Mouse (Mus musculus): ENCODE data around the gene Rbp3.

Rbp3 gene

DNA sequence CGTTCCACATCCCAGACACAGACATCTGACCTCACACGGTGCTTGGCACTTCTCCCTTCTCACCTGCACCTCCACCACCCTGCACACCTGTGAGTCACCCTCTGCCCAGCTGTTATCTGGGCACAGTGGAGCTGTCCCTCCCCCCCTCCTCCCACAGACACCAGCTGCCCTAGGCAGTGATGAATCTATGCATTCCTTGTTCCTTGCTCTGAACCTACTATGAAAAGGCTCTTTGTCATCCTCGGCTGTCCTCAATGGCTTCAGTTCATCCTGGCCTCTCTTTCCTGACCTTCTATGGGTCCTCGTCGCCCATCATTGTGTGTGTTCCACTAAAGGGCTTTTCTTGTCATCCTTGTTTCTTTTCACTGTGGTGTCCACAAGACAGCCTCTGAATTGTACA lies 20.9 kb downstream of the Rbp3 start:
- DNase-seq (ENCODE audit: low read depth, low spot score) = no peak

DNA sequence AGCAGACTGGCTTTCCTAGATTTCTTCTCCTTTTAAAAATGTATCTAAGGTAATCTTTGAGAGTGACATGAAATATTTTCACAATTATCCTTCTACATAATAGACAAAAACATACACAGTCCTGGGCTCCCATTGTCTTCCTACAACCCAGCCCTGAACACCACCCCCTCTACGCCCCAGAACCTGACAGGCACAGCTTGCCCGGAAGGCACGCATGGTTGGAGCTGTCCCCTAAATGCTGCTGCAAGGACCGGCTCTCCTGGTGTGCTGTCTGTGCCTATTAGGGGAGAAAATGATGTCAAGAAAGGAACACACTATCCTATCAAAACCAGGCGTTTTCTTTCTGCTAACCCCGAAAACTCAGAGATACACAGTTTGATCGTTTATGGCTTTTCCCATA lies 23.9 kb downstream of the Rbp3 start:
- no peak for DNase-seq (ENCODE audit: low read depth, low spot score)

DNA sequence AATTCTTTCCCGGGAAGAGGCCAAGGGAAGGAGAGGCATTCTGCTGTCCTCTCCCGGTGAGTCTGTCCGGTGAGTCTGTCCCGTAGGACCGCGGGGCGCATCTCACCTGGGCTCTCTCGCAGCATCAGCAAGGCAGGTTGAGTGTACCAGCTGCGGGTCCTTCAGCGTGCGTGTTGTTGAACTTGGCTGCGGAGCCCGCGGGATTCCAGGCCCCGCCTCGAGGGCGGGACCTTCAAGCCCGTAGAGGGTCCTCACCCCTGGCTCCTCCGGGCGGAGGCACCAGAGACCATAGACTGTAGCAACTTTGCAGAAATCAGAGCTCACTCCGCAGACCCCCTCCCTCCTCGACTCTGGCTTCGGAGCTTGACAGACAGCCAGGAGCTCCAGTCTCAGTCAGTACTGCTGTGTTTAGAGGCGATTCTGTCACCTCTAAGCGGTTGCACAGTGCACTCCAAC lies 24.8 kb downstream of the Rbp3 start, which contains the start of gene Zfp488:
Gene Zfp488, minus strand, starts transcription at position 161 of the 456 bp plus-strand sequence.
- no peak for DNase-seq (ENCODE audit: low read depth, low spot score)

DNA sequence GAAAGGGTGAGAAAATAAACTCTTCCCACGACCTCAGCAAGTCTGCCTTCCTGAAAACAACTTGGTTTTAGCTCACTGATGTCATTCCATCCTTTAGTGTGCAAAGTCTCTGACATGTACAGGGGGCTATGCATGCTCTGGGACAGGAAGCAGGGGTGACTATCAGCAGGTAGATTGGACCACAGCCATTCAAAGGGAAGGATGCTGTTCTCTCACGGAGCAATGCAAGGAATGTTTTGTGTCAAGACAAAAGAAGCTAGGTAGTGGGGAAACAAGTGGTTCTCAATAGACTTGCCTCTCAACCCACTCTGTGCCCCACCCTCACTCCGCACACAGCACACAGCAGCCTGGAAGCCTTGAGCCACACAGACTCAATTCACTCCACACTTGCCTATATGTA lies 35.4 kb downstream of the Rbp3 start:
- DNase-seq (ENCODE audit: low read depth, low spot score) = no peak

DNA sequence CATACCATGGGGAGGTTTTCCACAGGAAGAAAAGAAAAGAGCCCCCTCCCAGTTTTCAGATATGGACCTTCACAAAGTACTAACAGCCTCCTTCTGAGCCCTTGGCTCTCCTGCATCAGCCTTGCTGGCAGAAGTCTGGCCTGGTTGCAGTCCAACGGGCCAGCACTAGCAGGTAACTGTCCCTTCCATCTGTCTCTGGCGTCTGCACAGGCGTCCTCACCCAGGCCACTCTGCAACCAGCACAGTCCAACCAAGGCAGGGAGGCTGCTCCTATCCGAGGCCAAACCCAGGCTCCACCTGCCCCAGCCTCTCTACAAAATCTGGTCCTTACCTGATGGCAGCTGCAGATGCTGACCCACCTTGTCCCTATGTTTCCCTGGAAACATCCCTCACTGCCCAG lies 38.2 kb downstream of the Rbp3 start:
- no peak for DNase-seq (ENCODE audit: low read depth, low spot score)

DNA sequence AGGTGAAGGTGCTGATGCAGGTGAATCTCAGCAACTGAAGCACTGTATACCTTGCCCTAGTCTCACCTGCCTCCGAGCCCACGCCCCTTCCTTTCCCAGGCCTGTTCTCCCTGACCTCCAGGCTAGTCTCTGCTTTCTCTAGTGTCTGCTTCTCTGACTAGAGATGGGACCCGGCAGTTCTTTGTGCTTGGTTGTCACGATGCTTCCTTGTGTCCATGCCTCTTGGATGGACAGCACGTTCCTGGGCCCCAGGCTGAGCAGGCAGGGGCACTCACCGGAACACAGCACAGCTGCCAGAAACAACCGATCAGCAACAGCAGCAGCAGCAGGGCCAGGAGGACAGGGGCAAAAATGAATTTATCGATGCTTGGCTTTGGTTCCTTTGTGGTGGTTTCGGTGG lies 39.2 kb downstream of the Rbp3 start:
- no peak for DNase-seq (ENCODE audit: low read depth, low spot score)

DNA sequence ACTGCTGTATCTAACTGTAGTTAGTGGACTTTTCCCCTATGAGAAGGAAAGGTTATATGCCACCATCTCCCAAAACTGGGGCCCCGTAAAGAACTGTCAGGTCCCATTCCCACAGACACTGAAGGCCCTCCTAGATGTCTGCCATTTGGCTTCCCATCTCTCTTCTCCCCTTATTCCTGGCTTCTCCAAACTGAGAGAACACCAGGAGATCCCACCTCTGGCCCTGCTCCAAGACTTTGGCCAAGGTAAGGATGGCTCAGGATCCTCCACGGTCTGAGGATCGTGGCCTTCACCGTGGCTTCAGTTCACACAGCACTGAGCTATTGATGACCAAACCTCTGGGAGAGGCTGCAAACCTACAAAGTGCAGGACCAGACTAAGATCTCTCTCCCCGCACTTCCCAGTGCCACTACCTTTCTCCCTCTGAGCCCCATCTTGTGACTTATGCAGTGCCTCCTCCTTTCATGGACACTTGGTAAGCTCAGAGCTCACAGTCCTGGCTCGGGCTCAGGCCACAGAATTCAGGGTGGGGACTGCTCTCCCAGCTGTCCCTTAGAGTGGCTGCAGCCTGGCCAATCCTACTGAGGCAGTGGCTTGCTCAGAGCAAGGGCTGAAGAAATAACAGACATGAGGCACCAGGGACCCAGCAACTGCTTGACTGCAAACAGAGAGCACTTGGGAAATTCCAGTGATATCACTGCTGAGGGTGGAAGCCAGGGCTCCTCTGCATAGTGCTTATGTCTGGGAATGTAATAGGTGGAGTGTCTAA lies 39.9 kb downstream of the Rbp3 start:
- DNase-seq (ENCODE audit: low read depth, low spot score) = no peak

DNA sequence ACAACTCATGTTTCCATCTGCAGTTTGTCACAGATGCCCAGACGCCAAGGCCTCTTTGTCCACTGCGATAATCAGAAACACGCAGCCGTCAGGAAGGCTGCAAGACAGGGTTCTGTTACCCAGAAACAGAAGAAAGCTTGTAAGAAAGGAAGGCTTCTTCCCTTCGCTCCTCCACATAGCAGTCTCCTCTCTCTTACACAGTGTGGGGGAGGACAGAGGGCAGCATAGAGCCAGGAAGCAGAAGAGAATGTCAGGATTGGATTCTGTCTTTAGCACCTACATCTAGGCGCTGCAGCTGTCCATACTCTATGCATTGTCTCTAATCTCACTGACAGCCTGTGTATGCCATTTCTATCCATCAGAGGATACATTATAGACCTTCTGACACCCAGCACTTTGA lies 43.6 kb downstream of the Rbp3 start:
- no peak for DNase-seq (ENCODE audit: low read depth, low spot score)

DNA sequence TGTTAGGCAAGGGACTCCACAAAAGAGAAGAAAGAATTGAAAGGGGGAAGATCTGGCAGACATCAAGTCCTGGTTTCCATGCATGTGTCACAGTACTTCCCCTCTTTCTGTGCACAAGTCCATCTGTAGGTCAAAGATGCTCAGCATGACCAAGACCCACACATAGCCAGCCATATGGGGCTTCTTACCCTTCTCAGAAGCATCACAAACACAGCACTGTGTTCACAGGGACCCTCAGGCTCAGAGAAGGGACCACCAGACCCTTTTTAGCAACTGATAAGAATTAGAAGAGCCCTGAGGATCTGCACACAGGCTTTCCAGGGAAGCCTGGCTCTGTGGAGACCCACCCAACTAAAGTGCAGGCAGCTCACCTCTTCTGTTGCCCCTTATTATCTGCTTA lies 46.3 kb downstream of the Rbp3 start:
- no peak for DNase-seq (ENCODE audit: low read depth, low spot score)

DNA sequence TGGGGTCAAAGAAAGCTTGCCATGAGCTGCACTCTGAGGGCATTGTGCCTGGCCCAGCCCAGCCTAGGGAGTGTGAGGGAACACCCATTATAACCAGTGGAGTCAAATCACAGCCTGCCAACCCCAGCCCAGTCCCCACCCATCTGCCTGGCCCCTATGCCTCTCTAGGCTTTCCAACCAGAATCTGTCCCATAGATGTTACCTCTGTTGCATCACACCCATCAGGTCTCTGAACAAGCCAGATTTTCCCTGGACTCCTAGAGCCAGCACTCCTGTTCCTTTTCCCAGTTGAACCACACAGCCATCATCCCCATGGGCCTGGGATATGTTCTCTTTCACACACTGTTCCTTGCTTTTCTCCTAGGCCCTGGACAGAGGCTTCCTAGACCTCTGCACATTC lies 47.6 kb downstream of the Rbp3 start:
- no peak for DNase-seq (ENCODE audit: low read depth, low spot score)

DNA sequence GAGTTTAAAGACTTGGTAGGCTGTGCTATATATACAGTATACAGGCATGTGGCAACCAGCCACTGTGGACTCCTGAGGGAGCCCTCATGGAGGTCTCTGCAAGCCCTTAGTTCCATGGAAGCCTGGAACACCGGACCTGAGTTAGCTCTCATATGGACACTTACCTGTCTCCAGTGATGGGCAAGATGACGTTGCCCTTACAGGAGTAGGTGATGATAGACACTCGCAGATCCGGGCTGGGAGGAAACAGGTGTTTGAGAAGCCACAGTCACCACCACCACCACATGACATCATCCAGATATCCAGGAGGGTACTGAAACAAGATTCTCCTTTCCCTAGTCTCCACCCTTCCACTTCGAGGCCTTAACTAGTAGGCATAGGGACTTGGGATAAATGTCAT lies 48.6 kb downstream of the Rbp3 start:
- DNase-seq (ENCODE audit: low read depth, low spot score) = no peak

All from CD4-positive helper T cell, adult 2 months (primary cell).